Mouse (Mus musculus): ENCODE measurements around the gene Gm45208. TPM values are rescaled to one million over a fixed set of nuclear protein-coding genes. Genes with fewer than 3 reads are reported as not detected.

Gene Gm45208
- total RNA-seq, 2 experiments from 2014 or later, result not detected

GRCm38 (mm10) chrX:7764657-7765280 is 42.7 kb downstream of the Gm45208 start:
- no peak for DNase-seq (ENCODE audit: low spot score in 2 of 2)
- intact Hi-C loops (cut with DNase I), result no loop called here

- DNase-seq (ENCODE audit: low spot score in 2 of 2), result no peak
- intact Hi-C loops (cut with DNase I), result no loop called here
These were observed 43.2 kb downstream of the Gm45208 start for GRCm38 (mm10) chrX:7765281-7765670.

GRCm38 (mm10) chrX:7765764-7766163 is 43.7 kb downstream of the Gm45208 start:
- intact Hi-C loops (cut with DNase I), result no loop called here

GRCm38 (mm10) chrX:7769302-7770017 is 47.4 kb downstream of the Gm45208 start:
- DNase-seq (ENCODE audit: low spot score in 2 of 2), result no peak
- intact Hi-C loops (cut with DNase I), result no loop called here

More at GRCm38 (mm10) chrX:7765764-7766163, 43.7 kb downstream of the Gm45208 start:
- DNase-seq (ENCODE audit: low spot score in 2 of 2), result peak in 1 of 2 experiments; percentile 24

- intact Hi-C loops (cut with DNase I), result no loop called here
- no peak for DNase-seq (ENCODE audit: low spot score in 2 of 2)
These were observed 50.7 kb downstream of the Gm45208 start for GRCm38 (mm10) chrX:7772766-7773165.

- intact Hi-C loops (cut with DNase I), result loop anchor here (5.0 kb wide), 1 partner anchor 38 kb away; no protein-coding TSS in a partner anchor
- DNase-seq (ENCODE audit: low spot score in 2 of 2), result no peak
These were observed 53.6 kb downstream of the Gm45208 start for GRCm38 (mm10) chrX:7775501-7776205.

GRCm38 (mm10) chrX:7776329-7777082 is 54.5 kb downstream of the Gm45208 start:
- DNase-seq (ENCODE audit: low spot score in 2 of 2), result peak; percentile 48 to 64
- intact Hi-C loops (cut with DNase I), result loop anchor here (5.0 kb wide), 1 partner anchor 39 kb away; no protein-coding TSS in a partner anchor

- DNase-seq (ENCODE audit: low spot score in 2 of 2), result no peak
- intact Hi-C loops (cut with DNase I), result loop anchor here (5.0 kb wide), 1 partner anchor 41 kb away; no protein-coding TSS in a partner anchor
These were observed 56.6 kb downstream of the Gm45208 start for GRCm38 (mm10) chrX:7778450-7779244.

GRCm38 (mm10) chrX:7779294-7779693 is 57.2 kb downstream of the Gm45208 start:
- intact Hi-C loops (cut with DNase I), result loop anchor here (5.0 kb wide), 1 partner anchor 42 kb away; no protein-coding TSS in a partner anchor

More at GRCm38 (mm10) chrX:7779294-7779693, 57.2 kb downstream of the Gm45208 start:
- no peak for DNase-seq (ENCODE audit: low spot score in 2 of 2)

Other genes with a start within 250 kb of the Gm45208 start
- gene Foxp3, start 148.6 kb upstream of the Gm45208 start, total RNA-seq (2021), result not detected
- 10 to 100 TPM; 16.4 to 16.7 TPM for gene Ppp1r3f, start 148.0 kb upstream of the Gm45208 start, total RNA-seq (2021)
- gene Ccdc22, start 116.7 kb upstream of the Gm45208 start, total RNA-seq (2021), result 10 to 100 TPM; 26.2 to 26.3 TPM
- under 1 TPM in 1 of 2 experiments, not detected in 1; 0.19 TPM for gene Cacna1f, start 115.2 kb upstream of the Gm45208 start, total RNA-seq (2021)
- gene Syp, start 83.8 kb upstream of the Gm45208 start, total RNA-seq (2021), result 1,000 to 10,000 TPM; 2,344 to 2,346 TPM
- gene Prickle3, start 65.0 kb upstream of the Gm45208 start, total RNA-seq (2021), result 1 to 10 TPM; 1.3 to 1.8 TPM
- gene Plp2, start 50.9 kb upstream of the Gm45208 start, total RNA-seq (2021), result 10 to 100 TPM in 1 of 2 experiments, 1 to 10 TPM in 1; 9.1 to 12.4 TPM
- under 1 TPM; 0.11 to 0.15 TPM for gene Magix, start 41.0 kb upstream of the Gm45208 start, total RNA-seq (2021)
- gene Gpkow, start 25.1 kb upstream of the Gm45208 start, total RNA-seq (2021), result 10 to 100 TPM; 33.7 to 34.6 TPM
- 10 to 100 TPM; 44.9 to 53.6 TPM for gene Wdr45, start 7.9 kb upstream of the Gm45208 start, total RNA-seq (2021)
- 100 to 1,000 TPM; 102 to 110 TPM for gene Praf2, start 6.2 kb downstream of the Gm45208 start, total RNA-seq (2021)
- 10 to 100 TPM; 23.1 to 23.8 TPM for gene Ccdc120, start 28.7 kb downstream of the Gm45208 start, total RNA-seq (2021)
- 10 to 100 TPM; 35.9 to 37.3 TPM for gene Tfe3, start 40.3 kb downstream of the Gm45208 start, total RNA-seq (2021)
- 10 to 100 TPM; 83.3 to 92.9 TPM for gene Gripap1, start 67.5 kb downstream of the Gm45208 start, total RNA-seq (2021)
- 1 to 10 TPM; 9.7 TPM for gene Kcnd1, start 100.0 kb downstream of the Gm45208 start, total RNA-seq (2021)
- 10 to 100 TPM; 61.1 to 68.2 TPM for gene Otud5, start 119.1 kb downstream of the Gm45208 start, total RNA-seq (2021)
- gene Pim2, start 156.0 kb downstream of the Gm45208 start, total RNA-seq (2021), result 10 to 100 TPM; 53.9 to 56.1 TPM
- 10 to 100 TPM; 46.3 to 56.3 TPM for gene Slc35a2, start 161.8 kb downstream of the Gm45208 start, total RNA-seq (2021)
- 10 to 100 TPM; 79.9 to 80.4 TPM for gene Pqbp1, start 177.0 kb downstream of the Gm45208 start, total RNA-seq (2021)
- 10 to 100 TPM; 25.8 to 28.6 TPM for gene Timm17b, start 177.1 kb downstream of the Gm45208 start, total RNA-seq (2021)
- gene Gm10491, start 185.6 kb downstream of the Gm45208 start, total RNA-seq (2021), result not detected
- gene Gm10490, start 187.3 kb downstream of the Gm45208 start, total RNA-seq (2021), result not detected
- 100 to 1,000 TPM; 329 to 351 TPM for gene Pcsk1n, start 197.6 kb downstream of the Gm45208 start, total RNA-seq (2021)
- gene Eras, start 206.4 kb downstream of the Gm45208 start, total RNA-seq (2021), result not detected
- gene Hdac6, start 225.6 kb downstream of the Gm45208 start, total RNA-seq (2021), result 10 to 100 TPM; 53.4 to 60.1 TPM